Comparison of ENCODE assay signal across 35 mouse cellular contexts in genomic region chr10:21632687-21633086, GRCm38 (mm10). TPM values are rescaled to one million over a fixed set of nuclear protein-coding genes. Genes with fewer than 3 reads are reported as not detected.
DNase-seq lines count a peak whose midpoint lies in the region; ATAC-seq and TF ChIP-seq lines count a peak whose summit lies in the region.
"Had no signal": no experiment of that assay in that cellular context is flagged by ENCODE, and none has a peak within 500 bp of the region (broad histone marks: within the 10 kb centered on the region; RNA-seq: fewer than 3 reads in every experiment).

No protein-coding gene starts in this region.

- DNase-seq in heart, adult 11 months = peak; percentile 65
- DNase-seq in heart, embryonic 10.5 days (ENCODE audit: low spot score) = no peak
- DNase-seq in lung, embryonic 14.5 days = peak; percentile 65
- peak; percentile 29 for DNase-seq in lung, postnatal 14 days
- DNase-seq in right cerebral cortex, postnatal 36 days (ENCODE audit: low spot score in 2 of 2) = no peak
- DNase-seq in layer of hippocampus, postnatal 25 days (ENCODE audit: extremely low spot score in 1 of 2, low spot score in 1 of 2) = no peak
- DNase-seq in midbrain, embryonic 11.5 days (ENCODE audit: low spot score, missing footprints) = no peak
- DNase-seq: adrenal gland, postnatal 14 days; cerebellum, adult 11-12 months; cerebellum, adult 9-11 months; gastrocnemius, postnatal 10 days; kidney, adult 2 months; kidney, postnatal 36 days; left cerebral cortex, postnatal 4 days; thymus, postnatal 14 days had no signal

- WGBS in heart, embryonic 10.5 days = 61% methylated on average over 5 of the region's 5 CpGs
- 50% methylated on average over 5 of the region's 5 CpGs for WGBS in lung, embryonic 14.5 days
- WGBS in midbrain, embryonic 11.5 days = 73% methylated on average over 5 of the region's 5 CpGs

- H3K4me3 ChIP-seq in heart, embryonic 10.5 days = no peak overlapping the region
- H3K4me3 ChIP-seq in lung, embryonic 14.5 days (ENCODE audit: low read depth, low read length) = no peak overlapping the region
- H3K4me3 ChIP-seq in midbrain, embryonic 11.5 days (ENCODE audit: low read depth, low read length) = no peak overlapping the region
- H3K4me3 ChIP-seq: forebrain, embryonic 13.5 days; heart, embryonic 15.5 days; intestine, embryonic 15.5 days; layer of hippocampus, adult 2 months; midbrain, embryonic 12.5 days; neural tube, embryonic 13.5 days; stomach, embryonic 15.5 days had no signal

- H3K27me3 ChIP-seq in heart, embryonic 10.5 days (ENCODE audit: insufficient read depth, poor library complexity, severe bottlenecking) = no peaks in the 10 kb centered on the region
- H3K27me3 ChIP-seq in lung, embryonic 14.5 days (ENCODE audit: insufficient read depth, low read length) = no peaks in the 10 kb centered on the region
- H3K27me3 ChIP-seq in midbrain, embryonic 11.5 days (ENCODE audit: control insufficient read depth, insufficient read depth, low read length) = no peaks in the 10 kb centered on the region
- H3K27me3 ChIP-seq: forebrain, embryonic 13.5 days; intestine, embryonic 15.5 days; midbrain, embryonic 12.5 days; neural tube, embryonic 13.5 days; Patski; stomach, embryonic 15.5 days had no signal

- no peak overlapping the region for H3K9ac ChIP-seq in lung, embryonic 14.5 days
- no peak overlapping the region for H3K9ac ChIP-seq in midbrain, embryonic 11.5 days (ENCODE audit: low read length)
- H3K9ac ChIP-seq: forebrain, embryonic 13.5 days; heart, embryonic 15.5 days; intestine, embryonic 15.5 days; midbrain, embryonic 12.5 days; neural tube, embryonic 13.5 days; stomach, embryonic 15.5 days had no signal

- no peak overlapping the region for H3K27ac ChIP-seq in heart, embryonic 10.5 days
- H3K27ac ChIP-seq in lung, embryonic 14.5 days (ENCODE audit: low read depth) = no peak overlapping the region
- no peak overlapping the region for H3K27ac ChIP-seq in midbrain, embryonic 11.5 days (ENCODE audit: low read depth, low read length)
- H3K27ac ChIP-seq: forebrain, embryonic 13.5 days; heart, embryonic 15.5 days; hindbrain, postnatal 0 days; intestine, embryonic 15.5 days; layer of hippocampus, adult 2 months; midbrain, embryonic 12.5 days; neural tube, embryonic 13.5 days; stomach, embryonic 15.5 days had no signal

- H3K4me1 ChIP-seq in heart, embryonic 10.5 days = peaks cover 13% of the 10 kb centered on the region
- H3K4me1 ChIP-seq in lung, embryonic 14.5 days (ENCODE audit: insufficient read depth) = no peaks in the 10 kb centered on the region
- H3K4me1 ChIP-seq in midbrain, embryonic 11.5 days (ENCODE audit: control insufficient read depth, insufficient read depth, low read length) = no peaks in the 10 kb centered on the region
- H3K4me1 ChIP-seq: forebrain, embryonic 13.5 days; midbrain, embryonic 12.5 days; neural tube, embryonic 13.5 days; stomach, embryonic 15.5 days had no signal

- no peak overlapping the region for H3K4me2 ChIP-seq in lung, embryonic 14.5 days
- H3K4me2 ChIP-seq in midbrain, embryonic 11.5 days = no peak overlapping the region
- H3K4me2 ChIP-seq: forebrain, embryonic 13.5 days; heart, embryonic 15.5 days; intestine, embryonic 15.5 days; liver, embryonic 11.5 days; midbrain, embryonic 12.5 days; neural tube, embryonic 13.5 days; stomach, embryonic 15.5 days had no signal

- H3K9me3 ChIP-seq in heart, embryonic 10.5 days = no peaks in the 10 kb centered on the region
- H3K9me3 ChIP-seq in lung, embryonic 14.5 days (ENCODE audit: low read depth, low read length) = no peaks in the 10 kb centered on the region
- no peaks in the 10 kb centered on the region for H3K9me3 ChIP-seq in midbrain, embryonic 11.5 days (ENCODE audit: control insufficient read depth, low read length)
- H3K9me3 ChIP-seq: forebrain, embryonic 13.5 days; heart, embryonic 15.5 days; intestine, embryonic 15.5 days; midbrain, embryonic 12.5 days; neural tube, embryonic 13.5 days; stomach, embryonic 15.5 days had no signal

- peak; percentile 49; the same call in 1 of the 2 replicates for ATAC-seq in lung, embryonic 14.5 days (ENCODE audit: insufficient read depth)
- ATAC-seq in midbrain, embryonic 11.5 days (ENCODE audit: low FRiP score) = no peak
- ATAC-seq: forebrain, embryonic 13.5 days; hindbrain, postnatal 0 days; intestine, embryonic 15.5 days; Patski had no signal

- H3K36me3 ChIP-seq in heart, embryonic 10.5 days = no peaks in the 10 kb centered on the region
- no peaks in the 10 kb centered on the region for H3K36me3 ChIP-seq in lung, embryonic 14.5 days (ENCODE audit: insufficient read depth)
- H3K36me3 ChIP-seq in midbrain, embryonic 11.5 days (ENCODE audit: control insufficient read depth, insufficient read depth, low read length) = no peaks in the 10 kb centered on the region
- H3K36me3 ChIP-seq: heart, embryonic 15.5 days; intestine, embryonic 15.5 days; midbrain, embryonic 12.5 days; neural tube, embryonic 13.5 days; stomach, embryonic 15.5 days had no signal

- no peak for TF ChIP-seq CTCF in lung, embryonic 14.5 days (IDR thresholded peaks at IDR 0.05; ENCODE audit: low read depth)

RNA-seq across cellular contexts. Expression of gene 1700020N01Rik, which starts 39.7 kb away (rescaled TPM):
- 0.14 and 0.29 TPM in 2 replicates for polyA plus RNA-seq in heart, embryonic 10.5 days (2016; fragmentation: Nextera tagmentation; extraction: Ambion mirVana)
- polyA plus RNA-seq in lung, embryonic 14.5 days (2014; fragmentation: Nextera tagmentation; extraction: Ambion mirVana) = not detected in 2 replicates
- not detected for total RNA-seq in layer of hippocampus, postnatal 25 days (2021)
- not detected in 2 replicates for polyA plus RNA-seq in midbrain, embryonic 11.5 days (2014; fragmentation: Nextera tagmentation; extraction: Ambion mirVana)
- total RNA-seq: adrenal gland, postnatal 14 days; common myeloid progenitor, adult 5-6 weeks; gastrocnemius, postnatal 10 days; heart, postnatal 25 days; hindbrain, postnatal 0 days; layer of hippocampus, adult 2 months; layer of hippocampus, postnatal 14 days; left cerebral cortex, postnatal 4 days; megakaryocyte, adult 5-6 weeks; MEL; midbrain, postnatal 0 days had no signal
- polyA plus RNA-seq: forebrain, embryonic 13.5 days; gonadal fat pad, adult 2 months; heart, embryonic 15.5 days; hindbrain, embryonic 11.5 days; hindbrain, postnatal 0 days; intestine, embryonic 15.5 days; kidney, embryonic 16.5 days; liver, embryonic 11.5 days; liver, embryonic 16.5 days; midbrain, embryonic 12.5 days; midbrain, postnatal 0 days; neural tube, embryonic 13.5 days; Patski; stomach, embryonic 15.5 days had no signal

Comparison
In these comparisons a context has a peak if more than half of its experiments do, and no peak if none do; other contexts are left out.
1. DNase-seq: peak in heart, adult 11 months (single experiment), lung, embryonic 14.5 days (single experiment) and lung, postnatal 14 days (single experiment); none in heart, embryonic 10.5 days (single experiment), right cerebral cortex, postnatal 36 days (0 of 2), layer of hippocampus, postnatal 25 days (0 of 2) and midbrain, embryonic 11.5 days (single experiment).